Mouse (Mus musculus) ZHBTc4 (cell line): ENCODE measurements around the gene Ccdc61.
A peak's percentile ranks its signal among the peaks of the same experiment; 100 is the strongest.

Experiments
- DNase-seq: peaks from one replicate; pipeline ENCODE4 v3.0.0-alpha.2; 2011; ENCODE audit warnings: low read depth, low spot score

The Ccdc61 gene

DNA sequence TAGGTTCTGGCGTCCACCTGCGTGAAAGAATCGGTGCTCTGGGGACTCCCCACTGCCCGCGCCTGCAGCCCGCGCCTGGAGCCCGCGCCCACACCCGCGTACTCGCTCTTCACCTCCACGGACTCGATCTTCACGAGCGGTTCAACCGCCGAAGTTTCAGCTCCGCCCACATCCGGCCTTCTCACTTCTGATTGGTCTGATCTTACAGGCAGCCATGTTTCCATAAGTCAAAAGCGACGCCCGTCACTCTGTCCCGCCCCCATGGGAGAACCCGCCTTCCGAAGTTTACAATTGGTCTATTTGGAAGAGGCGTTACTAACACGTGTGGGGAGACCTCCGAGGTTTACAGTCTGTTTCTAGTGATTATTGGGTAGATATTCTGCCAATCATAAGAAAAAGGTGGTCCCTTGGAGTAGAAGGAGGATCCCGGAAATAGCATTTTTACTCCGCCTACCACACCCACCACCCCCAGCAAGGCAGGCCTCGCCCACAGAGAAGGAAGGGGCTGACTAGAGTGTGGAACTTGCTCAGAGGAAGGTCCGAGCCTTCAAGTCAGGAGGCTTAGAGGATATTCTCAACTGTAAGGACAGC is at the start of gene Ccdc61:
Ccdc61 (minus strand) TSS at position 175 of the 591 bp plus-strand sequence.
- DNase-seq, result peak; percentile 99

DNA sequence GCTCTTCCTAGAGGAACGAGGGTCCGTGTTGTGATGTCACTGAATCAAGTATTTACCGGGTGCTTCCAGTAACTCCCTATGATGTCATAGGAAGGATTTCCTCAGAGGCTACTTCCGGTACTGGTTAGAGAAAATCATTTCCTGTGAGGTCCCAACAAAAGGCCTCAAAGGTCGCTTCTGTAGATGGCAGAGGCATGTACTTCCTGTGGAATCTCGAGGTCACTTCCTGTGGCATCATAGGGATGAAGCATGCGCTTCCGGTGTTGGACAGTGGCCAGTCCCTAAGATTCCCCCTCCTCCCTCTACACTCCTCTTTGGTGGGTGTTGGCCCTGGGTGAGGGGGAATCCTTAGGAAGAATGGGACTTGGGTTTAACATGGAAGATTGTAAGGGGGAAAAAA is 49.2 kb upstream of the Ccdc61 start:
- DNase-seq, result no peak

DNA sequence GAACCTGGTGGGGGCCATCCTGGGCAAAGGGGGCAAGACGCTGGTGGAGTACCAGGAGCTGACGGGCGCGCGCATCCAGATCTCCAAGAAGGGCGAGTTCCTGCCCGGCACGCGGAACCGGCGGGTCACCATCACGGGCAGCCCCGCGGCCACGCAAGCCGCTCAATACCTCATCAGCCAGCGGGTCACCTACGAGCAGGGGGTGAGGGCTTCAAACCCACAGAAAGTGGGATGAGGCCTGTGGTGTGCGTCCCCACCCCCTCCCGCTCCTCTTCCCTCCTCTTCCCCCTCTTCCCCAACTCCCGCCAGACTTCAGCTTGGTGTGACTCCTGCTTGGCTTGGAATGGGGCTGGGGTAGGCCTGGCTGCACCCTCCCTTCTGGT is 48.2 kb upstream of the Ccdc61 start:
- peak; percentile 45 for DNase-seq

DNA sequence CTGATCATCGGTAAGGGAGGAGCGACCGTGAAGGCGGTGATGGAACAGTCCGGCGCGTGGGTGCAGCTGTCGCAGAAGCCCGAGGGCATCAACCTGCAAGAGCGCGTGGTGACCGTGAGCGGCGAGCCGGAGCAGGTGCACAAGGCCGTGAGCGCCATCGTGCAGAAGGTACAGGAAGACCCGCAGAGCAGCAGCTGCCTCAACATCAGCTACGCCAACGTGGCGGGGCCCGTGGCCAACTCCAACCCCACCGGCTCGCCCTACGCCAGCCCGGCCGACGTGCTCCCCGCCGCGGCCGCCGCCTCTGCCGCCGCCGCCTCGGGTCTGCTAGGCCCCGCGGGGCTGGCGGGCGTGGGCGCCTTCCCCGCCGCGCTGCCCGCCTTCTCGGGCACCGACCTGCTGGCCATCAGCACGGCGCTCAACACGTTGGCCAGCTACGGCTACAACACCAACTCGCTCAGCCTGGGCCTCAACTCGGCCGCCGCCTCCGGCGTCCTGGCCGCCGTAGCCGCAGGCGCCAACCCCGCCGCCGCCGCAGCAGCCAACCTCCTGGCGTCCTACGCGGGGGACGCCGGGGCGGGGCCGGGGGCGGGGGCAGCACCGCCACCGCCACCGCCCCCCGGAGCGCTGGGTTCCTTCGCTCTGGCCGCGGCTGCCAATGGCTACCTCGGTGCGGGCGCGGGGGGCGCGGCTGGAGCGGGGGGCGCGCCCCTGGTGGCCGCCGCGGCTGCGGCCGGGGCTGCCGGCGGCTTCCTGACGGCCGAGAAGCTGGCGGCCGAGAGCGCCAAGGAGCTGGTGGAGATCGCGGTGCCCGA is 47.6 kb upstream of the Ccdc61 start:
- DNase-seq, result peak; percentile 84

DNA sequence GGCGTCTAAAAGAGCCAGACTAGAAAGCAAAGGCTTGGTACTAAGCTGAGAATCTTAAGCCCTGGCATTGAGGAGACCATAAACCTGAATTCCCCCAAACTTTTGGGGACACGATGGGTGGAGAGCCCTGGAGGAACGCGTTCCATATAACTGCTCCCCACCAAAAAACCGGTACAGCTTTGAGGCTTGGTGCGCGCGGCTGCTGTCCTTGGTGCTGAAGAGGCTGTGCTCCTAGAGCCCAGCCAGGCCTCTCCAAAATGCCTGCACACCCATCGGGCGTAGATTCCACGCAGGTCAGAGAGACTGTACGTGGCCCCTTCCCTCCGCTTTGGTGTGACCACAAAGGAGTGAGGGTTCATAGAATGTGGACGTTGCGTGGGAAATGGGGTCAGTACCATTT is 41.2 kb upstream of the Ccdc61 start:
- DNase-seq, result peak; percentile 66

DNA sequence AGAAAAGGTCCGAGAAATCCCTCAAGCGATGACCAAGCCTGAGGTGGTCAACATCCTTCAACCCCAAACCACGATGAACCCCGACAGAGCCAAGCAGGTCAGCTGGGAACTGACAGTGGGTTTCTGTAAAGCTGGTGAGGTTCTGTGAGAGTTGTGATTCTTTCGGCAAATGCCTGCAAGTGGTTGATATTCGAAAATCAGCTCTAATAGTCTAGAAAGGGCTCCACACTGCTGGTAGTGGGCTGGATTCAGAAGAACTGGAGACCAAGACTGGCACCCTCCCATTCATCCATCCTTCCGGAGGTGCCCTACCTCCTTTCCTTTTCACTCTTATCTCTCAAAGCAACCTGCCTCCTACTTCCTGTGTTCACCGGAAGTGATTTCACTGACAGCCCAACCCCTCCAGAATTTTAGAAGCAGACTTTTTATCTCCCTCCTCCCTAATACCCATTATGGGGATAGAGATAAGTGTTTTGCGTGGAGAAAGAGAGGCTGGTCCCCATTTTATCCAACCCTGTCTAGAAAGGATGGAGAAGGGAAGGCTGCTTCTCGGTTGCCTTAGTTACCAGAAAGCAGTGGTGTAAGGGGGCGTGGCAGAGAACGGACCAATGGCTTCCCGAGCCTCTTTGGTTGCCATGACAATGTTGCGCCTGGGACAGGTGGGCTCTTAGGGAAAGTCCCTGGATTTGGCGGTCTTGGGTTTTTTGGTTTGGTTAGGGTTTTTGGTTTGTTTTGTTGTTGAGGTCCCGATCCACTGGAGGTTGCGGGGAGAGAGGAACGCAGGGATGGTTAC is 40.5 kb upstream of the Ccdc61 start:
- peak; percentile 83 for DNase-seq

DNA sequence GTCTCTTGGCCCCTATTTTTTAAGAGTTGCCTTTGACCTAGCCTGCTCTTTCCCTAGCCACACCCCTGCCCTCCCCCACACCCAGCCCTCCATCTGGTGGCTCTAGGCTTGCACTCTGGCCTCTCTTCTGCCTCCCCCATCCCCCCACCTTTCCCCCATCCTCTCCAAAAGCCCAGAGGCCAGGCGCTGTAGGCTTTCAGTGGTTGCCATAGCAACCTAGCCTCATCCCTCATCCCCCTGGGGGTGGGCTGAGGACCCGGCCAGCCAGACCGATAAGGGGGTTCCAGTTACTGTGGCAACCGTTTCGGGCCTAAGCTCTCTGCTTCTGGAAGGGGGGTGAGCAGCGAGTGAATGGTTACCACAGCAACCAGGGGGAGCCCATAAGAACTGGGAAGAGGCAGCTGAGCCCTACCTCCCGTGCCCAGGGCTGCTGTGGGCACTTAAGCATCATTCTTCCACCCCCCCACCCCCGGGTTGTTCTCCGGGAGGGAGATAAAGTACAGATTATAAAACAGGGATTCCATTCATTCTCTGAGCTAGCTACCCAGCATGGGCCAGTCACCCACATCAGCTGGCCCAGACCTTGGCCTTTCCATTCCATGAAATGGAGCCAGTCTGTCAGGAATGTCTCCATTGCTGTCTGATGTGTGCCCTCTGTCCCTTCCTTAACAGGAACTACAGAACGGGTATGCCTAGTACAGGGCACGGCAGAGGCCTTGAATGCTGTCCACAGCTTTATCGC is 39.7 kb upstream of the Ccdc61 start:
- DNase-seq, result peak; percentile 33

DNA sequence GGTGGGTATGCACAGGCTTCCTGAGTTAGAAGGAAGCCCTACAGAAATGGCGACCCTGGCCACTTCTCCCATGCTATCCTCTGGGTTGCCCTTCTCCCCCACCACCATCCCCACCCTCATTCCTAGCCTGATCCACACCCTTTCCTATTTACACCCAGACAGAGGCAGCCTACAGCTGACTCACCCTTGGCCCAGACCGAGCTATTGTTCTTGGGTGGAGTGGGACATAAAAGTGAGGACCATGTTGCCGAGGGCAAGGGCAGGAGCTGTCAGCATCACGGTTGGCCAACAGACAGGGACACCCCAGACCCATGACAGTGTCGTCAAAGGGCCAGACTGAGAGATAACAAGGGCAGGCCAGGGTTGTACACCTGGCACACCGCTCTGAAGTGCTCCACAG is 37.9 kb upstream of the Ccdc61 start:
- DNase-seq, result peak; percentile 76

DNA sequence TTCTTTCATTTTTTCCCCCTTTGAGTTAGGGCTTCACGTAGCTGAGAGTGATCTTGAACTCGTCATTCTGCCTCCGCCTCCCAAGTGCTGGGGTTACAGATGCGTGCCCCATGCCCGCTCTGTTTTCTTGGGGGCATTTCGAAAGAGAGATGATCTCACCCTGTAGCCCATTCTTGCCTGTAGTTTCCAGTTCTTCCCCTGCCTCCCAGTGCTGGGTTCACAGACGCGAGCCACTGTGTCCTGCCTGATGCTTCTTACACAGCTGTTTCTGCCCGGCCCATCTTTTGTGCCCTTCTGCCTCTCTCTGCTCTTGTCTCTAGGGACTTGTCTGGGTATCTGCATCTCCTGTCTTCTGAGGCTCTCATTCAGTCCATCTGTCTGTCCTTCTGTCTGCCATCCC is 32.6 kb upstream of the Ccdc61 start:
- no peak for DNase-seq

DNA sequence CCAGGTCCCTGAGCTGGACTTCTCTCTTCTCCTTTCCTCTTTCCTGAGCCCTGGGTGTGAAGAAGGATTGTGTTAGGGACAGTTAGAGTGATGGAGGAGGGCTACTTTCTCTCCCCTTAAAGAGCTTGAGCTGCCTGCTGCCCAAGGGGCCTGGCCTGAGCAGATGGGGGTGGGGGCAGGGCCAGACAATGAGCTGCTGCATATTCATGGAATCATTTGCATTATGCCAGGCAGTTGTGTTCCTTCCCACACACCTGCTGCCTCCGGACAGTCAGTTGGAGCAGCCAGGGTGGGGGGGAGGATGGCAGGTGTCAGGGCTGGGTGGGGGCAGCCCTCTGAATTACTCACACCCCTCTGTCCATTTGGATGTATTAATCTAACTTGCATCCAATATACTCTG is 32.2 kb upstream of the Ccdc61 start:
- no peak for DNase-seq

DNA sequence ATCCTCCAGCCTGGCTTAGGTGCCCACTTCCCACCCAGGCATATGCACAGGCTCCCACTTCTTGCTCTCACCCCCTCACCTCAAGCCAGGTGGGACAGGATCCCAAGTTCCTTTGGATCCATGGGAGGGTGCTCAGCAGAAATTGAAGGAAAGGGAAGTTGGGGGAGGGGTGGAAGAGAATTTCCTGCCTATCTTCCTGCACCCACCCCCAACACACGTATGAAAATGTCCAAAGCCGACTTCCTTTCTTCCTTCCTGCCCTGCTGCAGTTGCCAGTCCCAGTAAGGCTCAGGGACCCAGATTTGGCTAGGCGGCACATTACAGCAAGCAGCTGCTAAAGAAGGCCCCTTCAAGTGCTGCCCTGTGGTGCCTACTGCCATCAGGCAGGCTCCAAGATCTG is 17.5 kb upstream of the Ccdc61 start:
- DNase-seq, result no peak

DNA sequence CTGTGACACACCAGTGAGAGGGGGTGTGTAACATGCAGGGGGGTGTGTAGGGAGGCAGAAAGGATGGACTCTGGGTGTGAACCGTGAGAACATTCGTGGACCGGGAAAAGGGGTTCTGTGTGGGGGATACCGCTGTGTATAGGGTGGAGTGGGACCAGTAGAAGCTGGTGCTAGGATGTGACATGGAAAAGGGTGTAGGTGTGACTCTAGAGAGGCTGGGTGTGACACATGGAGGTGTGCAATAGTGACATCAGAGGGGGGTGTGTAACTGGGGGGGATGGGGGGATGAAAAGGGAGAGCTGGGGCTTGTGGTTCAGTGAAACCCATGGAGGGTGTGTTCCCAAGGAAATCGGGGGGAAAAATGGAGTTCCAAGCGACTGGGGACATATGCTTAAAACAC is 16.7 kb upstream of the Ccdc61 start:
- no peak for DNase-seq

DNA sequence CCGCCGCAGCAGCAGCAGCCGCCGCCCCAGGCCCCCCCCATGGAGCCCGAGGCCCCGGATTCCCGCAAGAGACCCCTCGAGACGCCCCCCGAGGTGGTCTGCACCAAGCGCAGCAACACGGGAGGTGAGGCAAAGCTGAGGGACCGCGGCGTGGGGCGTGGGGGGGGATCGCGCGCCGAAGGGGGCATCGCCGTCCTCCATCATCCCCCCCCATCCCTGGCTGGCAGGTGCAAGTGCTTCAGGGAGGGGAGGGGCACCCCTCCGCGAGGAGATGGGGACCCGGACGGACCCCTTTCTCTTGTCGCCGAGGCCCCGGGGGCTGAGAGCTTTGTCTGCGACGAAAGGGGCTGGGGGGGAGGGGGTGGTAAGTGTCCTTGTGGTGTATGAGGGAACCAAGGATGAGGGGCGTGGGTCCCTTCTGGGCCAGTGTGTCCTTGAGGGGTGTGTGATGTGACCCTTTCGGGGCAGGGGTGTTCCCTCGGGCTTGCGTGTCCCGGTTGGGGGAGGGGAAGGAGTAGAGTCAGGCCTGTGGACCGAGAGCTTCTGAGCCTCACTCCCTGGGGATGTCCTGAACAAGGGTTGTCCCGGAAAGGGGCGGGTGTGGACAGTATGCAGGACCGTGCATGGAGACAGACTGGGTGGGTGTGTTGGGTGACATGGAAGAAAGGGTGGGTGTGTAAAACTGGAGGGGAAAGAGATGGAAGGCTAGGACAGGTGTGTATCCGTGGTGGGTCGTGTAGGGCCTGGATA is 16.0 kb upstream of the Ccdc61 start:
- peak; percentile 69 for DNase-seq

DNA sequence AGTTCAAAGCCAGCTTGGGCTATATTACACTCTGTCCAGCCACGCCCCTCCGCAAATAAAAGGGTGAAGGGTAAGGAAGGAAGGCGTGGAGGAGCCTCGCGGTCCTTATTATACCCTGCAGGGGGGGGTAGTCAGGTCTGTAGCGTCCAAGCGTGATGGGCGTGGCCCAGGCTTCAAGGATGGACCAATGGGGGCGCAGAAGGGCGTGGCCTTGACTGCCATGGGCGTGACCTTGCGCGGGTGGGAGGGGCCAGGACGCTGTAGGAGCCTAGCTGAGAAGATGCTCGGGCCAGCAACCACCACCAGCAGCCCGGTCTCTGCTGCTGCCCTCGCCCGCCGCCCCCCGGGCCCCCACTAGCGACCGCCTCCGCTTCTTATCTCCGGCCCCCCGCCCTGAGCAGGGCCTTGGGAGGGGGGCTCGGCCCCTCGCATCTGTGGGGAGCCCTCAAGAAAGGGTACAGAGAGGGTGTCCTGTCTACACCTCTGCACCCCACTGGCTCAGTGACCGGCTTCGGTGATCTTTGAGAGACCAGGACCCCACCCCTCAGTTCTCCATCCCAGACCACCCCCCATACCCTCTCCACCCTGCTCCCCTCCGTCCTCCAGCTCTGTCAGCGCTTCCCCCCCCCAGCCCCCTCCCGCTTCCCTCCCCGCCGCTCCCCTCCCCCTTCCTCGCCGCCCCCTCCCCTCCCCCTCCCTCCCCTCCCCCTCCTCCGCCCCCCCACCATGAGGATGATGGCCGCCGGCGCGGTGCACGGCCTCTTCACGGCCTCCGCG is 15.1 kb upstream of the Ccdc61 start, which contains the start of gene Nova2:
Nova2 (plus strand) TSS at position 727 of the 777 bp plus-strand sequence.
- DNase-seq, result peak; percentile 99

DNA sequence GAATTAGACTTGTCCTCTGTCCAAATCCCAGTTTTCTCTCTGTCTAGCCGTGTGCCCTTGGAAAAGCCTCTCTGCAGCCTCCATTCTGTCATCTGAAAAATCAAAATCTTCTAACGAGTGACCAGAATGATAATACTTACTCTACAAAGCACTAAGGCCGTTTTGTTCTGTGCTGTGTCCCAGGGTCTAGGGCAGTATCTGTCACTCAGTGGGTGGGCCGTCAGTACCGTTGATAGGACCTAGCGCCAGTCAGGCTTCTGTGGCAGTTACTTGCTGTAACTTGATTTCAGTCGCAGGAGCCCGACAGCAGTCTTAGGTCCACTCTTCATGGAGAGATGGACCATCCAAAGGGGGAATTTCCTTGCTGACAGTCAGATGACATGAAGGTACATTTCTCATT is 14.1 kb upstream of the Ccdc61 start:
- DNase-seq, result no peak

DNA sequence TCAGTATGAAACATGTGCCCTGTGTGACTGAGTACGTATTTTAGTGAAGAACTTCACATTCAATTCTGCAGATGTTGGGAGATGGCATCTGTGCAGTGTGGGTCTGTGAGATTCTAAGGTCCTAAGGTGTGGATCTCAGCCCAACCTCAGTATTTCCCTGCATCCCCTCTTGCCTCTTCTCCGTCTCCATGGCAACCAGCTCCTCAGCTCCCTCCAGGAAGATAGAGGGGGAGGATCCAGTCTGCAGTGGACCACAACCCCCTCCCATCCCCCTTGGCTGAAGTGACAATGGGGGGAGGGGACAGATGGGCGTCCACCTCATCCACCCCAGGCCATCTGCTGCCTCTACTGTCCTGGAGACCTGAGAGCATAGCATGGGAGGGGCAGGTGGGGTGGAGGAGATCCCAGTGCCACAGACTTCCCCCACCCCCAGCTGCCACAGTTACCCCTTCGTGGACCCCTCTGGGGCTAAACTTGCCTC is 13.5 kb upstream of the Ccdc61 start:
- no peak for DNase-seq

DNA sequence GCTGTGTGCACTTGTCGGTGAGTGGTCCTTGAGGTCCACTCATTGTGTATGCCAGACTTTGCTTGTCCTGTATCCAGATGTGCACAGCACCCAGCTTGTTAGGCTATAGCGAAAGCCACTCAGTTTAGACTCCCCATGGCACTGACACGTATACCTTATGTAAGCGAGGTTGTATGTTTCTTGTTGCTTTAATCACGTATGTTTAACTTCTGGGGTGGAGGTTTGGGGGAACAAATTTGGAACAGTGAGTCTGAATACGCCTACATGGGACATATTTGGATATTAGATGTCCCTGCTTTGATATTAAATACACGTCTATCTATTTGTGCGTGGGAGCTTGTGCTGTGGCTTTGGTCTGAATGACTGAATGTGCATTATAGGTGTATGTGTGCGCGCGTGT is 13.1 kb upstream of the Ccdc61 start:
- no peak for DNase-seq

DNA sequence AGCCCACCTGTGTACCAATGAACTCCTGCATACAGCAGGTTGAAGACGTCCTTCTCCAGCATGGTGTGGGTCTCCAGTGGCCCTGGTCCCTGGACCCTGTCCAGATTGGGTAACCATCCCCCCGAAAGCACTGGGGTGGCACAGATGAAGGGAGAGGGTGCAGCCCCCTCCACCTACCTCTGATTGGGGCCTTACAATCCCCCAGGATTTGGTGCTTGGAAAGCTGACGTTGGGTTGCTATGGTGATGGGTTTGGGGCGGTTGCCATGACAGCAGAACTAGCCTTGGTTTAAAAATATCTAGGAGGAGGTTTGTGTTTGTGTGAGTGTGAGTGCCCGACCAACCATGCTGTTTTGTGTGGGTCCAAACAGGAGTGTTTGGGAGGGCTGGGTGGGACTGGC is 12.6 kb upstream of the Ccdc61 start:
- no peak for DNase-seq

DNA sequence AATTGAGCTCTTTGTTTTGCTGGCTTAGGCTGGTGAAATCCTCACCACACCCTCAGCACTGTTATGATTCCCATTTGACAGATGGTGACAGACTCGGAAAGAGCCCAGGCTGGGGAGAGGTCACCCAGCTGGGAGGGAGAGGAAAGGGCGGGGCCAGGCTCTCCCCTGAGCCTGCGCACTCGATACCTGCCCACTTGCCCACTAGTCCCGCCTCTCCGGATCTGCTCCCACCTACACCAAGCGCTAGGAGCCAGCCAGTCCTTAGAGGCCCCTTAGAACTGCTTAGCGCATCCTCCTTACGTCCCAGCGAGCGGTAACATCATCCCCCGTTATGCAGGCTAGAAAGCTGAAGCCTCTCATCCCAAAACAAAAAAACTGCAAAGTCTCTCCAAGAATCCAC is 10.9 kb upstream of the Ccdc61 start:
- peak; percentile 88 for DNase-seq

DNA sequence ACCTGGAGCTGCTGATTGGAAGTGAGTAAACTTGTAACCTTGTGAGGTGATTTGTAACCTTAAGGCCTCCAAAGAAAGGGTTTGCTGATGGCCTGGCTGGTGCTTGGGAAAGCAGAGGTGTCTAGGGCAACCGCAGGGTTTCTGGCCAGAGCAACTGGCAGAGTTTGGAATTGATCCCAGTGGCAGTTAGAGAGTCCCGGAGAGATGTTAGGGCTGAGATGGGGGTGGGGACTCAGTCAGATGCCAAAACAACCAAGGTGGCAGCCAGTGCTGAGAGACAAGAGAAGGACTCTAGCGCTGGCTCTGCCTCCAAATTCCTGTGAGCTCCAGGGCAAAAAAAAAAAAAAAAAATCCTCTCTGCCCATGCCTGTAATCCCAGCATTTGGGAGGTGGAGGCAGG is 7.7 kb upstream of the Ccdc61 start:
- DNase-seq, result no peak
